Mouse (Mus musculus) liver, embryonic 15.5 days (tissue): ENCODE data around the gene Tmem59. TPM values are rescaled to one million over a fixed set of nuclear protein-coding genes. Genes with fewer than 3 reads are reported as not detected.

Experiments used
- ATAC-seq: fragments of 200-750 bp; cut with Nextera tagmentation; 2 replicates; pipeline ENCODE4 v1.8.0; 2017; ENCODE audit warnings: moderate number of reproducible peaks, mild to moderate bottlenecking, moderate library complexity; ENCODE audit not compliant: insufficient read depth
- H3K27ac ChIP-seq: fragments of 300-500 bp; sonication (generic); replicated peaks from 2 replicates; pipeline ENCODE4 v1.5.1; 2015; ENCODE audit warnings: mild to moderate bottlenecking, inconsistent platforms
- H3K27me3 ChIP-seq: fragments of 300-500 bp; sonication (generic); 2 replicates; pipeline ENCODE4 v1.6.1; 2015; ENCODE audit warnings: mild to moderate bottlenecking, inconsistent platforms
- H3K36me3 ChIP-seq: fragments of 300-500 bp; sonication (generic); replicated peaks from 2 replicates; pipeline ENCODE4 v1.6.1; 2015; ENCODE audit warnings: moderate library complexity, mild to moderate bottlenecking, inconsistent platforms
- H3K4me1 ChIP-seq: fragments of 300-500 bp; sonication (generic); replicated peaks from 2 replicates; pipeline ENCODE4 v1.6.1; 2015; ENCODE audit warnings: inconsistent platforms
- H3K4me2 ChIP-seq: fragments of 300-500 bp; sonication (generic); 2 replicates; pipeline ENCODE4 v1.6.1; 2015; ENCODE audit warnings: moderate library complexity, mild to moderate bottlenecking, inconsistent platforms
- H3K4me3 ChIP-seq: fragments of 300-500 bp; sonication (generic); replicated peaks from 2 replicates; pipeline ENCODE4 v1.5.1; 2015; ENCODE audit warnings: mild to moderate bottlenecking, inconsistent platforms
- H3K9ac ChIP-seq: fragments of 300-500 bp; sonication (generic); 2 replicates; pipeline ENCODE4 v1.6.1; 2015; ENCODE audit warnings: moderate library complexity, mild to moderate bottlenecking, inconsistent platforms
- H3K9me3 ChIP-seq: fragments of 300-500 bp; sonication (generic); replicated peaks from 2 replicates; pipeline ENCODE4 v1.6.1; 2016; ENCODE audit warnings: inconsistent platforms
- WGBS: fragments of 180-500 bp; shearing (Covaris S2); methylation state at CpG from one replicate; pipeline ENCODE4 v1.1.7; 2015; ENCODE audit warnings: mixed read lengths; ENCODE audit not compliant: insufficient replicate concordance; 5-methylcytosine and 5-hydroxymethylcytosine counted together
- polyA plus RNA-seq: library from polyadenylated mRNA; unstranded; fragments of >200 nt; fragmentation: Nextera tagmentation; extraction: Ambion mirVana; gene quantifications from 2 replicates; pipeline ENCODE4 v1.2.1, GENCODE M21; 2015

Tmem59 gene
- polyA plus RNA-seq, 1 experiment from 2014 or later, result 178 TPM

DNA sequence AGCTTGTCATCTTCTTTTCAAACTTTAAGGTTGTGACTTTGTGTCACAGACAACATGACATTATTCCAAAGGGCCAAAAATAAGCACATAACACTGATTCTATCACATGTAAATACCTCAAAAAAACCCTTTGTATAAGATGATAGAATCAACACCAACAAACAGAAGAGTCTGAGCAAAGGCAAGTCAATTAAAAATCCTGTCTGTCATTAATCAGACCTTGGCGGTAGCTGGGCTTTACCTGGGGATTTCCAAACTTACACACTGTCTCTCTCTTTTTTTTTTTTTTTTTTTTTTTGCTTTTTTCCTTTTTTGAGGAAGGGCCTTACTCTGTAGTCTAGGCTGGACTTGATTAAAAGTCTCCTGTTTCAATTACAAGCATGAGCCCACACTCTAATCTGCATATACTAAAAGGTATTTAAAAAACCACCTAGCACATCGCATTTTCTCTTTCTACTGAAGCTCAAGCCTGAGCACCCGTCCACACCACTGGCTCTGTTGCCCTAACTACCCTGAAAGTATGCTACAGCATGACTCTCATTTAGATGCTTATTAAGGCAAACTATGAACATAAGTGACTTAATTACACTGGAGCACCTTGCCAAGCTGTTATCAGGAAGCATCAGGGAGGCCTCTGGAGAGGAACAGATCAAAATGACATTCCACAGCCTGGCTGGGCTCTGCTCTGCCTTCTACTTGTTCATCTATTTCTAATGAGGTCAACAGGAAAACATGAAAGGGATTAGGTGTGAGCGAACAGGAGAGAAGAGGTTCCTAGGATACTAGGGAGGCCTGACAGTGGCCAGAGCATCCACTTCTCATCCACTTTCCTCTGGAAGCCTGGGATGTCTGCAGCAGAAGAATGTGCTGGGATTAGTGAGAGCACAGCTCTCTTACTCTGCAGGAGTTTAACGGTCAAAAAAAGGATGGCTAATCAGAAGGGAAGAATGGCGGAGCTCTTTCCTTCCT, 65.5 kb downstream of the Tmem59 start:
- Histone ChIP-seq H3K27ac (no peak overlapping the region), H3K4me1 (peaks cover 15% of the 10 kb centered on the region), H3K4me2 (no peak overlapping the region), H3K36me3 (peaks cover 18% of the 10 kb centered on the region), H3K4me3 (no peak overlapping the region), H3K9me3 (no peaks in the 10 kb centered on the region), H3K9ac (no peak overlapping the region), H3K27me3 (no peaks in the 10 kb centered on the region)
- WGBS, result 79% methylated on average over 6 of the region's 6 CpGs
- ATAC-seq, result no peak

DNA sequence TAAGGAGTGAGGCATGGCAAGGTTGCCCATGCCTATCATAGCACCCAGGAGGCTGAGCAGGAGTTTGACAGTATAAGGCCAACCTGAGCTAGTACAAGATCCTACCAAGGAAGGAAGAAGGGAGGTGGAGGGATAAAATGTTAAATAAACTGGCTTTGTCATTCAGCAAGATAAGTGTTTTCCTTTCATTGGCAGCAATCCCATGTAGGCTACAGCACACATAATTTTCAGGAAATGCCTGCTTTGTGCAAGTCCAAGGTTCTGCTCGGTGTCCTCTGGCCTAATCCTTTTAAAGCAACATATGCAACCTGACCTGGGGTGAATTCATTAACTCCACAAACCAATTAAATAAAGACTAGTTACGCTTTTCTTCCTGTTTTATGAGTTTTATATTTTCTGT, 67.2 kb downstream of the Tmem59 start:
- no peak for ATAC-seq
- 65% methylated on average over 2 of the region's 2 CpGs for WGBS
- H3K4me3 ChIP-seq, result no peak overlapping the region
- no peak overlapping the region for H3K4me2 ChIP-seq
- no peaks in the 10 kb centered on the region for H3K9me3 ChIP-seq
- no peak overlapping the region for H3K9ac ChIP-seq
- peaks cover 7% of the 10 kb centered on the region for H3K36me3 ChIP-seq
- peaks cover 29% of the 10 kb centered on the region for H3K4me1 ChIP-seq
- no peak overlapping the region; the same call in 1 of the 2 replicates for H3K27ac ChIP-seq
- H3K27me3 ChIP-seq, result no peaks in the 10 kb centered on the region

DNA sequence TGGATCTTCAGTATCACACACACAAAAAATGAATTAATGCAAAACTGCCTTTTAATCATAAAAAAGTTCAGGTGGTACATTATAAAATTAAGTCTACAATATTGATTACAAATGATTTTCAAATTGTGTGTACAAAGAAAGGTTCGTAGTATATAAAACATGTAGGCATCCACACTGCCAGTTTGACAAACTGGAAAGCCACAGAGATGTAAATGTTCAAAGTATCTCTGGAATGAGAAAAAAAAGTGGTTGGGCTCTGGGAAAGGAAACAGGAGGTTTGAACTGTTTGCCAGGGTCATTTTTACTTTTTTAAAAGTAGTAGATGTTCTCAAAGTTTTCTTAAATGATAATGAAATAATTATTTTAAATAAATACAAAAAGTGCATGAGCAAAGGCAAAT, 67.8 kb downstream of the Tmem59 start:
- Histone ChIP-seq H3K27me3 (no peaks in the 10 kb centered on the region), H3K4me2 (no peak overlapping the region), H3K4me3 (no peak overlapping the region), H3K27ac (no peak overlapping the region), H3K9me3 (no peaks in the 10 kb centered on the region), H3K4me1 (peaks cover 32% of the 10 kb centered on the region), H3K36me3 (peaks cover under 1% of the 10 kb centered on the region; the same call in 1 of the 2 replicates), H3K9ac (no peak overlapping the region)
- WGBS, result 59% methylated on average over 1 of the region's 1 CpGs
- ATAC-seq, result no peak

DNA sequence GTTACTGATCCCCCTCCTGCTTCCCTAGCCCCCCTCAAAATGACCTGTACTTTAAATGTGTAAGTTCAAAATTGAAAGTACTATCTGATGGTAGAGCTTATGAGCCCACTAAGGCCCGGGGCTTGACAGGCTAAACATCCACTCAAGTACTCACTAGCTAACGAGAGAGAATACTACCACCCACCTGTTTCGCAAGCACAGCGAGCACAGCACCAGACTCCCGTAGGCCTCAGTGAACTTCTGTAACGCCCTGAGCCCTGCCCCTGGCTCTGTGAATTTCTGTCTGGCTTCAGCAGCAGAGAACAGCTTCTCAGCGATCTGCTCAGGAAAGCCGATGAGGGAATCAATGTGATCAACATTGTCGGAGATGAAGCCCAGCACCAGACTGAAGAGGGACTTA, 68.9 kb downstream of the Tmem59 start:
- H3K9ac ChIP-seq, result no peak overlapping the region
- H3K27ac ChIP-seq, result no peak overlapping the region
- no peaks in the 10 kb centered on the region for H3K36me3 ChIP-seq
- H3K27me3 ChIP-seq, result no peaks in the 10 kb centered on the region
- WGBS, result 61% methylated on average over 9 of the region's 9 CpGs
- no peak overlapping the region for H3K4me3 ChIP-seq
- no peak for ATAC-seq
- no peak overlapping the region for H3K4me2 ChIP-seq
- H3K4me1 ChIP-seq, result peaks cover 42% of the 10 kb centered on the region
- H3K9me3 ChIP-seq, result no peaks in the 10 kb centered on the region

DNA sequence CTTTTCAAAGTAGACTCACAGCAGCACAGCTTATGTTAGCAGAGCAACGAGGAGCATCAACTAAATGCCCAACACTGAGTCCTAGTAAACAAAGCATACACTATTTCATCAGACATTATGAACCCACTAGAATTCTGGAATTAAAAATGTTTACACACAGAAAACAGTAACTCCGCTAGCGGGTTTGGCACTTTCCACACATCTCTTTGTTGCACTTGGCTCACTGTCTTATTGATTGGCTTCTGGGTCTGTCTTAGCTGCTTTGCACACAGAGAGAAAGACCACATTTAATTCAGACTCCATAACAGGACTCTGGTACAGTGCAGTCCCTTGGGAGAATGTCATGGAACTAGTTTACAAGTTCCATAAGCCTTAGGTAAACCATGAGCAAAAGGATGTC, 69.9 kb downstream of the Tmem59 start:
- no peaks in the 10 kb centered on the region for H3K27me3 ChIP-seq
- no peaks in the 10 kb centered on the region for H3K36me3 ChIP-seq
- 74% methylated on average over 3 of the region's 3 CpGs for WGBS
- H3K4me2 ChIP-seq, result no peak overlapping the region
- H3K9ac ChIP-seq, result no peak overlapping the region
- no peak for ATAC-seq
- H3K4me1 ChIP-seq, result peaks cover 51% of the 10 kb centered on the region
- no peak overlapping the region for H3K27ac ChIP-seq
- no peaks in the 10 kb centered on the region for H3K9me3 ChIP-seq
- no peak overlapping the region for H3K4me3 ChIP-seq

DNA sequence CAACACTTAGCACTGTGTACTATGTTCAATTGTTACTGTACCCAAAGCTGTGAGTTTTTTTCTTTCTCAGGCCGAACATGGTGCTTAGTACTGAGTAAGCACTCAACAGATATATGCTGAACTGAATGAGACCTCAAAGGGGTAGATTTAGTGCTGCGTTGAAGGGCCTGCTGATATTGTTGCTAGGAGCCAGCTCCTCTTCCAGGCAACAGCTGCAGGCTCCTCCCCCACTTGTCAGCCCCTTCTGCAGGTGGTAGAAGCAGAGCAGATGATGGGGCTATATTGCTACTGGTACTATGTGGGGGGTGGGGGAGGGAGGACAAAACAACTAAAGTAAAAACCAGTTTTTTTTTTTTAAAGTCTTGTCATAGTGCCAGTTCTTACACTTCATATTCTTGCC, 71.3 kb downstream of the Tmem59 start:
- peaks cover 55% of the 10 kb centered on the region for H3K4me1 ChIP-seq
- ATAC-seq, result no peak
- H3K27me3 ChIP-seq, result 0 out of 2 replicates have a peak, but pooled peaks cover under 1% of the 10 kb centered on the region
- 37% methylated on average over 2 of the region's 2 CpGs for WGBS
- no peaks in the 10 kb centered on the region for H3K36me3 ChIP-seq
- no peak overlapping the region for H3K4me2 ChIP-seq
- H3K4me3 ChIP-seq, result no peak overlapping the region
- no peak overlapping the region for H3K9ac ChIP-seq
- H3K27ac ChIP-seq, result no peak overlapping the region
- H3K9me3 ChIP-seq, result no peaks in the 10 kb centered on the region

DNA sequence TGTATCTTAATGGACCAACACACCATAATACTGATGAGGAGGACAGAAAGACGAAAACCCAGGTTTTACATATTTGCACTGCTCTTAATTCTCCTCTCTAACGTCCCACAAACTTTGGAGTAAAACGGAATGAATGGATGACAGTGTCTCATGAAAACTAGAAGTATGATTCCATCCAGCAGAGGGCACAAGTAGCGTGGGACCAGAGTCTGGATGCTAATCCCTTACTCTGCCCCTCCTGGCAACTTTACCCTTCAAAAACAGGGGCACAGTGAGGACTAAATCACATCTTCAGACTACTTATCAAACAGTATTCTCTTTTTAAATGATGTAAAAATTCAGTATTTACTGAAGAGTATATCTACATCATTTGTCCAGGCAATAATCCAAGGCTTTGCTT, 72.3 kb downstream of the Tmem59 start:
- Histone ChIP-seq H3K9ac (no peak overlapping the region), H3K4me2 (no peak overlapping the region), H3K4me3 (no peak overlapping the region), H3K9me3 (no peaks in the 10 kb centered on the region), H3K27ac (no peak overlapping the region), H3K36me3 (no peaks in the 10 kb centered on the region), H3K4me1 (peaks cover 56% of the 10 kb centered on the region), H3K27me3 (0 out of 2 replicates have a peak, but pooled peaks cover 2% of the 10 kb centered on the region)
- 26% methylated on average over 4 of the region's 4 CpGs for WGBS
- ATAC-seq, result no peak

Other genes starting within 250 kb of the Tmem59 start
- gene Mrpl37, start 111.5 kb upstream of the Tmem59 start, polyA plus RNA-seq, result 48.8 and 50.1 TPM in 2 replicates
- 1.4 and 2.0 TPM in 2 replicates for gene Cyb5rl, start 111.4 kb upstream of the Tmem59 start, polyA plus RNA-seq
- not detected in 2 replicates for gene Cdcp2, start 81.5 kb upstream of the Tmem59 start, polyA plus RNA-seq
- gene Tceanc2, start 717 bp downstream of the Tmem59 start, polyA plus RNA-seq, result 11.9 and 14.4 TPM in 2 replicates
- gene Ldlrad1, start 30.8 kb downstream of the Tmem59 start, polyA plus RNA-seq, result not detected in 2 replicates
- 13.7 and 14.3 TPM in 2 replicates for gene Lrrc42, start 75.1 kb downstream of the Tmem59 start, polyA plus RNA-seq
- gene Hspb11, start 75.2 kb downstream of the Tmem59 start, polyA plus RNA-seq, result 5.8 and 6.9 TPM in 2 replicates
- 0.07 TPM in 1 of 2 replicates, not detected in the other for gene Dio1, start 128.8 kb downstream of the Tmem59 start, polyA plus RNA-seq
- gene Yipf1, start 136.0 kb downstream of the Tmem59 start, polyA plus RNA-seq, result 23.8 and 24.8 TPM in 2 replicates
- gene Ndc1, start 189.4 kb downstream of the Tmem59 start, polyA plus RNA-seq, result 14.2 and 14.3 TPM in 2 replicates